Mouse (Mus musculus): ENCODE results near the gene Cox4i2. TPM values are rescaled to one million over a fixed set of nuclear protein-coding genes. Genes with fewer than 3 reads are reported as not detected.

The Cox4i2 gene
- polyA plus RNA-seq, 1 experiment from 2014 or later: 34.4 TPM

DNA sequence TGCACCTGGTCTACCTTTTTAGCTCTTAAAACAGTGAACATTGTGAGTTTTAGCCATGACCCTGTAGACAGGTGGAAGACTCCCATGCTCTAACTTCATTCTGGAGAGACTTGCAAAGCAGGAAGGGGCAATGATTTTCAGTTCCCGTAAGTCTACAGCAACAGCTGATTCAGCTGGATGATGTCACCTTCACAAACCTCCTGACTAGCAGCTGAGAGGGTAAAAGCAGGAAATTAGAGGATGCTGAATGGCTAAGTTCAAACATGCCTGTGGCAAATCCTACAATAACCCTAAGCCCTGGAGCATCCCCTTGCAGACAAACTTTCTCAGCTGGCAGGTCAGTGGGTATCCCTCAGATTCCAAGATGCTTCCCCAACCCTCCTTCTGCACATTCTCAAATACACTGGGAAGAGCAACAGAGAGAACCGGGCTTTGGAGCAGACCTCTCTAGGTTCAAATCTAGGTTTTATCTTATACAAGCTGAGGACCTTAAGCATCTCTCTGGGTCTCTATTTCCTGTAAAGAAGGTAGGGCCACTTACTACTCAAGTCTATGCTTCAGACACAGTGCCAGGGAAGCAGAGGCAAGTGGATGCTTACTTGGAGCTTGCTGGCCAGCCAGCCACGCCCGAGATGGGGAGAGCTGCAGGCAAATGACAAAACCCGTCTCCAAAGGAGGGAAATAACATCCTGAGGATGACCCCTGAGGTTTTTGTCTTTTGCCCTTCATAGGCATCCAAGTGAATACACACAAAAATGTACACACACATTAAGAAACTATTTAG, 56.4 kb downstream of the Cox4i2 start:
- H3K9ac ChIP-seq: no peak overlapping the region
- no peaks in the 10 kb centered on the region for H3K9me3 ChIP-seq
- 80% methylated on average over 5 of the region's 5 CpGs for WGBS
- H3K27ac ChIP-seq: no peak overlapping the region
- no peak overlapping the region for H3K4me3 ChIP-seq
- H3K4me2 ChIP-seq (replicated peaks): no peak overlapping the region
- no peaks in the 10 kb centered on the region for H3K27me3 ChIP-seq
- peaks cover 31% of the 10 kb centered on the region for H3K4me1 ChIP-seq
- peaks cover 15% of the 10 kb centered on the region; the same call in 1 of the 2 replicates for H3K36me3 ChIP-seq
- ATAC-seq (ENCODE audit: low FRiP score, low read depth): no peak

DNA sequence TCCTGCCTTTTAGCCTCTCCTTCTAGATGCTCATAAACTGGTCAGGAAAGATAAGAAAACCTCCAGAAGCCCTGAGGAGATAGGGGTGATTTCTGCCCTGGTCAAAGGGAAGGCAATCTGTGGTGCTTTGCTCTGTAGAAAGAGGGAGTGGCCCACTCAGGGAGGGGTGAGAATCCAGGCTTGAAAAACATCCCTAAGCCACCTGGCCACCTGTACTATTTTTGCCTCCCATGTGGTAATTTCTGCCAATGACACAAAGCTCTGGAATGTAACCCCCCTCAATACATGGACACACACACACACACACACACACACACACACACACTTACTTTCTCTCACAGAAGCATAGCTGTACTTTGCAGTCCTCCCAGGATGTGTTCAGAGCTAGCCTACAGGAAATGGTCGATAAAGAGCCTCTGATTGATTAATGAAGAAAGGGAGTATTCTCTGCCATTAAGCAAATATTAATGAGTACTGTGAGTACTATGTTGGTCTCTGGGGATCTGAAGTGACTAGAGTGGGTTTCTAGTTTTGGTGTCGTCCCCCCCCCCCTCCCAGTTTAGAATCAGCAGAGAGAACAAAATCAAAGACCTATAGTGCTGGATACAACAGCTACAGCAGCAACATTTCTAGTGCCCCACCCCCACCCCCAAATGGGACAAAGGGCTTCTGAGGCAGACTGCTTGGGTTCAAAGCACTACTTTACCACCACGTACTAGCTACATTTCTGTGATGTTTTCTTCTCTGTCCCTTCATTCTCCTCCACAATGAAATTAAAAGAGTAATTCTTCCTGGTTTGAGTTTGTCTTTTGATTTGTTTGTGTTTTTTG, 57.6 kb downstream of the Cox4i2 start:
- H3K9ac ChIP-seq: no peak overlapping the region
- no peaks in the 10 kb centered on the region for H3K27me3 ChIP-seq
- H3K36me3 ChIP-seq: peaks cover 11% of the 10 kb centered on the region; the same call in 1 of the 2 replicates
- H3K4me2 ChIP-seq (replicated peaks): no peak overlapping the region
- 50% methylated on average over 3 of the region's 3 CpGs for WGBS
- H3K27ac ChIP-seq: no peak overlapping the region
- H3K9me3 ChIP-seq: no peaks in the 10 kb centered on the region
- H3K4me3 ChIP-seq: no peak overlapping the region
- no peak for ATAC-seq (ENCODE audit: low FRiP score, low read depth)
- H3K4me1 ChIP-seq: peaks cover 26% of the 10 kb centered on the region

DNA sequence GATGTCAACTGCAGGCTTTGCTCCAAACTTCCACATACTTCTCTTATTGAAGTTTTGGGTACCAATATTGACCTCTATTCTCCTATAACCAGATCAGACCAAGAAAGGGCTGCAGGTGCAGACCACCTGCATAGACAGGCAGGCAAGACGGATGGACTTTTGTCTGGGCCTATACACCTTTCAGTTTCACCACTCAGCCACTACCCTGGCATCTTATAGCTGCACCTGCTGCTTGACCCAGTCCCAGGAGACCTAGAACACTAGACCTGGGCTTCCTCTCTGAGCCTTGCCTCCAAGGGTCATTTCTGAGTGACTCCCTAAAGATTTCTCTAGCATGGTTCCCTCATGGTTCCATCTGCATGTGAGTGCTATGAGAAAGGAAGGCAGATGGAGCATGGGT, 59.3 kb downstream of the Cox4i2 start:
- no peak overlapping the region for H3K9ac ChIP-seq
- no peak overlapping the region for H3K4me3 ChIP-seq
- H3K36me3 ChIP-seq: peaks cover 10% of the 10 kb centered on the region
- H3K9me3 ChIP-seq: no peaks in the 10 kb centered on the region
- no peak overlapping the region for H3K4me2 ChIP-seq (replicated peaks)
- H3K27ac ChIP-seq: no peak overlapping the region
- 96% methylated on average over 1 of the region's 1 CpGs for WGBS
- H3K4me1 ChIP-seq: peaks cover 42% of the 10 kb centered on the region
- no peak for ATAC-seq (ENCODE audit: low FRiP score, low read depth)
- H3K27me3 ChIP-seq: no peaks in the 10 kb centered on the region

DNA sequence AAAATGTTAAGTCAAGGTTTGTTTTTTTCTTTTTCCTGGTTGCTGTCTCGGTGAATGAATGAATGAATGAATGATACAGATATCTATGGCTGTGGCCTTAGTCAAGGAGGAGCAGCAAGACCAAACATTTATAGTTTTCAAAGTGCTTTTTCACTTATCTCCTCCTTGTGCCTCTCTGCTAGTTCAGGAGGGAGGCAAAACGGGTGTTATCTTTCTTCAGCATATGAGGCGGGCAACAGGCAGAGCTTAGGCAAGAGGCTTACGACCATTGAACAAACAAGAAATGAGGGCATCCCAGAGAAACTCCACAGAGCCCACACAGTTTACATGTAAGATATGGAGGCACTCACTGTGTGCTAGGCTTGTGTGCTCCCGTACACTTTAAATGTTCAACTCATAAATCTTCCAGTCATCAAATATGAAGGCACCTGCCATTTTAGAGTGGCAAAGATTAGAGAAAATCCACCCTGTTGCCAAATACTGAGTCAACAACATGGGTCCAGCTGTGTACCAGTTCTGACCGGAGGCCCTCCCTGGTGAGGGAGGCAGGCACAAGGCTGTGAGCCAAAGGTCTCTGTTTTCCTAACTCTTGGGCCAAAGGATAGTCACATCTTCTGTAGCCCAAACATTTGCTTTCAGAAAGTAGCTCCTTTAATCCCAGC, 60.4 kb downstream of the Cox4i2 start:
- Histone ChIP-seq H3K4me3 (no peak overlapping the region), H3K4me2 (replicated peaks) (no peak overlapping the region), H3K27ac (no peak overlapping the region), H3K27me3 (no peaks in the 10 kb centered on the region), H3K9ac (no peak overlapping the region), H3K36me3 (peaks cover 10% of the 10 kb centered on the region), H3K9me3 (0 out of 2 replicates have a peak, but pooled peaks cover 3% of the 10 kb centered on the region), H3K4me1 (peaks cover 53% of the 10 kb centered on the region)
- WGBS: 84% methylated on average over 6 of the region's 6 CpGs
- ATAC-seq (ENCODE audit: low FRiP score, low read depth): no peak

Small RNA genes lying within 50 kb of the gene (microRNA-seq; reads per million reads assigned to microRNA genes)
- not detected for gene Gm23802

Other genes with a start within 250 kb of the Cox4i2 start
- not detected in 2 replicates for gene Defb26, start 242.5 kb upstream of the Cox4i2 start, polyA plus RNA-seq (2015; fragmentation: Nextera tagmentation; extraction: Ambion mirVana)
- gene Defb28, start 235.9 kb upstream of the Cox4i2 start, polyA plus RNA-seq (2015; fragmentation: Nextera tagmentation; extraction: Ambion mirVana): not detected in 2 replicates
- not detected in 2 replicates for gene Defb29, start 214.1 kb upstream of the Cox4i2 start, polyA plus RNA-seq (2015; fragmentation: Nextera tagmentation; extraction: Ambion mirVana)
- not detected in 2 replicates for gene Gm17416, start 184.8 kb upstream of the Cox4i2 start, polyA plus RNA-seq (2015; fragmentation: Nextera tagmentation; extraction: Ambion mirVana)
- gene Defb21, start 181.4 kb upstream of the Cox4i2 start, polyA plus RNA-seq (2015; fragmentation: Nextera tagmentation; extraction: Ambion mirVana): not detected in 2 replicates
- not detected in 2 replicates for gene Defb19, start 173.9 kb upstream of the Cox4i2 start, polyA plus RNA-seq (2015; fragmentation: Nextera tagmentation; extraction: Ambion mirVana)
- gene Defb45, start 154.8 kb upstream of the Cox4i2 start, polyA plus RNA-seq (2015; fragmentation: Nextera tagmentation; extraction: Ambion mirVana): not detected in 2 replicates
- not detected in 2 replicates for gene Defb36, start 149.8 kb upstream of the Cox4i2 start, polyA plus RNA-seq (2015; fragmentation: Nextera tagmentation; extraction: Ambion mirVana)
- gene Defb25, start 131.1 kb upstream of the Cox4i2 start, polyA plus RNA-seq (2015; fragmentation: Nextera tagmentation; extraction: Ambion mirVana): 2.0 TPM in 1 of 2 replicates, not detected in the other
- gene Rem1, start 127.2 kb upstream of the Cox4i2 start, polyA plus RNA-seq (2015; fragmentation: Nextera tagmentation; extraction: Ambion mirVana): 2.1 and 2.9 TPM in 2 replicates
- gene H13, start 84.7 kb upstream of the Cox4i2 start, polyA plus RNA-seq (2015; fragmentation: Nextera tagmentation; extraction: Ambion mirVana): 156 and 159 TPM in 2 replicates
- 29.2 and 30.0 TPM in 2 replicates for gene Mcts2, start 67.1 kb upstream of the Cox4i2 start, polyA plus RNA-seq (2015; fragmentation: Nextera tagmentation; extraction: Ambion mirVana)
- gene Id1, start 17.9 kb upstream of the Cox4i2 start, polyA plus RNA-seq (2015; fragmentation: Nextera tagmentation; extraction: Ambion mirVana): 232 and 236 TPM in 2 replicates
- 93.3 and 93.5 TPM in 2 replicates for gene Bcl2l1, start 77.6 kb downstream of the Cox4i2 start, polyA plus RNA-seq (2015; fragmentation: Nextera tagmentation; extraction: Ambion mirVana)
- gene Tpx2, start 93.8 kb downstream of the Cox4i2 start, polyA plus RNA-seq (2015; fragmentation: Nextera tagmentation; extraction: Ambion mirVana): 83.1 and 86.8 TPM in 2 replicates
- gene Mylk2, start 157.2 kb downstream of the Cox4i2 start, polyA plus RNA-seq (2015; fragmentation: Nextera tagmentation; extraction: Ambion mirVana): 0.05 and 0.08 TPM in 2 replicates
- 0.65 and 0.66 TPM in 2 replicates for gene Foxs1, start 179.0 kb downstream of the Cox4i2 start, polyA plus RNA-seq (2015; fragmentation: Nextera tagmentation; extraction: Ambion mirVana)
- 0.56 and 0.75 TPM in 2 replicates for gene Dusp15, start 197.5 kb downstream of the Cox4i2 start, polyA plus RNA-seq (2015; fragmentation: Nextera tagmentation; extraction: Ambion mirVana)
- gene Ttll9, start 208.3 kb downstream of the Cox4i2 start, polyA plus RNA-seq (2015; fragmentation: Nextera tagmentation; extraction: Ambion mirVana): 0.32 and 0.39 TPM in 2 replicates

All from limb, embryonic 13.5 days (tissue).